Mouse (Mus musculus): Measurements from ENCODE around the gene Pnliprp2. TPM values are rescaled to one million over a fixed set of nuclear protein-coding genes. Genes with fewer than 3 reads are reported as not detected.

Pnliprp2 gene
- polyA plus RNA-seq, 1 experiment from 2014 or later = 0.30 TPM

Other genes with a start within 250 kb of the Pnliprp2 start
- gene Ccdc172, start 247.7 kb upstream of the Pnliprp2 start, polyA plus RNA-seq (2015; fragmentation: Nextera tagmentation; extraction: Ambion mirVana) = not detected in 2 replicates
- not detected in 2 replicates for gene Pnlip, start 107.2 kb upstream of the Pnliprp2 start, polyA plus RNA-seq (2015; fragmentation: Nextera tagmentation; extraction: Ambion mirVana)
- gene Pnliprp1, start 30.8 kb upstream of the Pnliprp2 start, polyA plus RNA-seq (2015; fragmentation: Nextera tagmentation; extraction: Ambion mirVana) = 0.77 and 12.2 TPM in 2 replicates
- gene 1700019N19Rik, start 34.7 kb downstream of the Pnliprp2 start, polyA plus RNA-seq (2015; fragmentation: Nextera tagmentation; extraction: Ambion mirVana) = not detected in 2 replicates
- gene Eno4, start 183.7 kb downstream of the Pnliprp2 start, polyA plus RNA-seq (2015; fragmentation: Nextera tagmentation; extraction: Ambion mirVana) = 1.3 and 1.4 TPM in 2 replicates
- gene Hspa12a, start 183.9 kb downstream of the Pnliprp2 start, polyA plus RNA-seq (2015; fragmentation: Nextera tagmentation; extraction: Ambion mirVana) = 4.4 and 5.1 TPM in 2 replicates